Mouse (Mus musculus) G1E (cell line): ENCODE measurements at regions not wholly inside any gene's neighbourhood (a gene's known extent, or its start where the extent isn't known, plus 50 kb on each side); places are given as distances from the start of the nearest gene placed in this dataset.

Experiments
- CTCF ChIP-seq: IDR thresholded peaks from 2 replicates; pipeline ENCODE4 v1.5.1; 2012; ENCODE audit warnings: low read depth, low read length, inconsistent platforms, mixed read lengths
- GATA1 ChIP-seq: IDR thresholded peaks from 2 replicates; pipeline ENCODE4 v1.6.1; 2012; ENCODE audit warnings: borderline replicate concordance, low read length, inconsistent platforms, mixed read lengths
- GATA2 ChIP-seq: IDR thresholded peaks from 2 replicates; pipeline ENCODE4 v1.6.1; 2012; ENCODE audit warnings: low read depth, low read length, inconsistent platforms, borderline replicate concordance
- TAL1 ChIP-seq: conservative IDR thresholded peaks from 2 replicates; pipeline ENCODE4 v1.6.1; 2012; ENCODE audit warnings: low read depth, low read length, inconsistent platforms, mixed read lengths

GRCm38 (mm10) chr2:9681691-9682152, 199.3 kb upstream of the 4930412O13Rik start:
- TF ChIP-seq CTCF, result no peak
- no peak for TF ChIP-seq GATA2
- TF ChIP-seq TAL1, result no peak
- no peak for TF ChIP-seq GATA1
